Mouse (Mus musculus) pancreas, adult 10 weeks (tissue): Measurements from ENCODE around the gene B4gat1. TPM values are rescaled to one million over a fixed set of nuclear protein-coding genes. Genes with fewer than 3 reads are reported as not detected.

Source experiments
- polyA plus RNA-seq: library from polyadenylated mRNA; stranded (reverse); fragments of 350-450 nt; fragmentation: Illumina TruSeq; extraction: RNeasy Lipid Tissue Mini Kit (QIAGEN cat#74804); gene quantifications from one replicate; pipeline ENCODE4 v1.2.3, GENCODE M21; 2015; ENCODE audit warnings: low read depth, low replicate concordance; ENCODE audit not compliant: insufficient read depth

The B4gat1 gene
- 0.83 TPM for polyA plus RNA-seq

DNA sequence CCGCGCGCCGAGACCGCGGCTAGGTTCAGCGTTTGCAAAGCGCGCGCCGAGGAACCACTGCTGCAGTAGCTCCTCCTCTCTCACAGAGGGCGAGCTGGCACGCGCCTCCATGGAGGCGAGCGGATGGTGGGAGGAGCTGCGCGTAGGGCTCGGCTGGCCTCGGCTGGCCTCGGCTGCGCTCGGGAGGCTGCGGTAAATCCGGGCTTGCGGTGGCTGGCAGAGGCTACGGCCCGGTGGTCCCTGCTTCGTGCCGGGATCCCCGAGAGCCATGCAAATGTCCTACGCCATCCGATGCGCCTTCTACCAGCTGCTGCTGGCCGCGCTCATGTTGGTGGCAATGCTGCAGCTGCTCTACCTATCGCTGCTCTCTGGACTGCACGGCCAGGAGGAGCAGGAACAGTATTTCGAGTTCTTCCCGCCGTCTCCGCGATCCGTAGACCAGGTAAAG is at the start of gene B4gat1, which contains the start of gene AC124502.3:
TSS of gene B4gat1 (plus strand) at position 118 of the 448 bp plus-strand sequence.
TSS of gene AC124502.3 (plus strand) at position 183 of the 448 bp plus-strand sequence.

DNA sequence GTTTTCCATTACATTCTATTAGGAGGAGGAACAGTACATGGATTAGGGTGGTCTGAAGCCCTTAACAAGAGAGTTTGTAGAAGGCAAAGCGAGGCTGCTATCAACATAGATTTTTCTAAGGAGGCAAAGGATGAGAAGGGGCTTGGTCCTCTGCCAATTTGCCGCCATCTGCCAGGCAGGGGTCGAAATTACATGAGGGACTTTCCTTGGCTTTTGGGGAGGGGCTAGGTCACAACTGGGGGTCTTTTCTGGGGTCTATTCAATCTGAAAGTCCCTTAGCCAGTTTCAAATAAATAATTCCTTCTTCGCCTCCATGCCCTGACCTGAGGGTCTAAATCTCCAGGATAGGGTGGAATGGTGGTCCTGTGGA is 48.4 kb upstream of the B4gat1 start, which contains the start of gene Npas4:
TSS of gene Npas4 (minus strand) at position 61 of the 370 bp plus-strand sequence.

DNA sequence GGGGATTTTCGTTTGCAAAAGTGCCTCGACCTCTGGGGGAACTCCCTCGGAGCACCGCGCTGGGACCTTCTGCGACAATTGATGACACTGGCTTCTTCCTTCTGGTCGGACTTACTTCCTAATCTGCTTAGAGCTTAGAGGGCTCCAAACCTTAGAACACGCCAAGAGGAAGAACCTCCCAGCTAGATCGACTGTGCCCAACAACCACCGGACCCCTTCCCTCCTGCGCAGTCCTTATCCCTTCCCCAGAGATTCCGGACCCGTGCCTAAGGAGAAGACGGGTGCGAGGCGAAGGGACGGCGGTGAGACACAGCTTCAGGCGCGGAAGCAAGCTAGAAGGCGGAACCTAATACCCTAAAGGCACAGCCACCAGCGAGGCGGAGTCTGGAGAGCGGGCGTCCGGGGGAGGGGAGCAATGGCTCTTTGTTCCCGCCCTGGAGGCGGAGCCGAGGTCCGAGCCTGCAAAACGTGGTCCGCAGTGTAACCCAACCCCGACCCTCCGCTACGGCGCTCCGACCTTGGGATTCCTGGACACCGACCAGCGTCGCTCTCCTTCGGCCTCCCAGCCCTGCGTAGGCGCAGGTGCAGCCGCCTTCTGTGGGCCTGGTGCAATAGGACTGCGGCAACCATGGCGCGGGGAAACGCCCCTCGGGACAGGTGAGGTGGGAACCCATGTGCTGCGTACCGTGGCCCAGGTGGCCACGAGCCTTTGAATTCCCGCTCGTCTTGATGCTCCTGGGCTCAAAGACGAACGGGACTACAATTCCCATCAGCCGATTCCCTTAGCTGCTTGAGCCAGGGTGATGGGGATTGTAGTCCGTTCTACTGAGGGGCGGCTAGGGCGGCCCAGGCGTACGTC is 14.8 kb upstream of the B4gat1 start, which contains the start of gene Slc29a2:
TSS of gene Slc29a2 (plus strand) at position 240 of the 859 bp plus-strand sequence.

DNA sequence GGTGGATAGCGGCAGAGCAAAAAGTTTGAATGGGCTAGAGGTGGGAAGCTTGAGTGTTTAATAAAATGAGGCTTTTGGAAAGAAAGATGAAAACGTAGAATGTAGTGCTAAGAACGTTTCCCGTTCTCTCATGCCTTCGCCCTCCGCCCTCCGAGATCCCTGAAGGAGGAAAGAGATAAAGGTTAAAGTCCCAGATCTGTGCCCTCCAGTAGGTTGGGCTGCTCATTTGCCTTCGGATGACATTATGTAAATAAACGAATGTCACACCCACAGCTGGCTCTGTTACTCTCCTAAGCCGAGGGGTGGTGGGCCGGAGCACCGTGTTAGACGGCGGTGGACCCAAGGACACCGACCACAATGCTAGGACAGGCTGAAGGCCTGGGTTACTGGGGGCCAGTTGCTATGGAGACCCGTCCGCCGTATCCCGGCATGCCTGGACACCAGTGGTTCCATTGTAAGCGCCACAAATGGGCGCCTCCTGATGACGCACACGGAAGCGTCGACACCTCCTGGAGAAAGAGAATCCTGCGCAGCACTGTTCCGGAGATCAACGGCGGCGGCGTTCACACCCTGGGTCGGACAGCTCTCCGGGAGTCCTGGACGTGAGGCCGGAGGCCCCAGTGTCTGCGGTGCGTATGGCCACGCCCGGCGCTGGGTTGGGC is 2.4 kb downstream of the B4gat1 start, which contains the start of gene Brms1:
TSS of gene Brms1 (plus strand) at position 493 of the 662 bp plus-strand sequence.

DNA sequence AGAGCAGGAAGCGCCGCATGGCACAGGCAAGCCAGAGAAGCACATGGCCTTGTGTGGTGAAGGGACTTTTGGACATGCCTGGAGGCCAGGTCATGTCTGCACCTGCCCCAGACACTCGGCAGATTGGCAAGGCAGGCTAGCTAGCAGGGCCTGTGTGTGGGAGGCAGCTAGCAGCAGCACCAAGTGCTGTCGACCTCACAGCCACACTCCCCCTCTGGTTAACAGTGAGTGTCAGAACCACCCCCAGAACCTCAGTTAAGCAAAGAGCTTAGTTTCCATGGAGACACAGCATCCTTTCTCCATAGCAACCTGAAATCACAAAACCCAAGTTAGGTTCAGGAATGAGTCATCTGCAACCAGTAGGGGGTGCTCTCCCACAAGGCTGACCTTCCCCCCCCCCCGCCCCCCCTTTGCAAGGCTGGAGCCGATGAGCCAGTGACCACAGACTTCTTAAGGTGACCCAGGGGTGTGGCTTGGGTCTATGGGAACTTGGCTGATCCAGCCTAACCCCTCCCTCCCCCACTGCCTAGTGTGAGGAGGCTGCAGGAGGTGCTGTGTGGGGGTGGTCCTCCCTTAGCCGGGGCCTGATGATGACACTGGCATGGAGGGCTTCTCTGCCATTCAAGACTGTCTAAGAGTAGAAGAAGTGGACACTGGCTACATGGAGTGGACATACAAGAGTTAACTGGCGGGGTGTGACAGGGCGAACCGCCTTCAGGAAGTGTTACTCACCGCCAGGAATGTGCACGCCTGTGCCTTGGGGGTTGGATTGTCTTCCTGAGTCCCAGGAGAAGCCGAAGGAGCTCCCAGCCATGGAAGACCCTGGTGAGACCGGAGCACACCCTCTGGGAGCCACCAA is 11.7 kb downstream of the B4gat1 start, which contains the start of gene Rin1:
TSS of gene Rin1 (plus strand) at position 435 of the 859 bp plus-strand sequence.

DNA sequence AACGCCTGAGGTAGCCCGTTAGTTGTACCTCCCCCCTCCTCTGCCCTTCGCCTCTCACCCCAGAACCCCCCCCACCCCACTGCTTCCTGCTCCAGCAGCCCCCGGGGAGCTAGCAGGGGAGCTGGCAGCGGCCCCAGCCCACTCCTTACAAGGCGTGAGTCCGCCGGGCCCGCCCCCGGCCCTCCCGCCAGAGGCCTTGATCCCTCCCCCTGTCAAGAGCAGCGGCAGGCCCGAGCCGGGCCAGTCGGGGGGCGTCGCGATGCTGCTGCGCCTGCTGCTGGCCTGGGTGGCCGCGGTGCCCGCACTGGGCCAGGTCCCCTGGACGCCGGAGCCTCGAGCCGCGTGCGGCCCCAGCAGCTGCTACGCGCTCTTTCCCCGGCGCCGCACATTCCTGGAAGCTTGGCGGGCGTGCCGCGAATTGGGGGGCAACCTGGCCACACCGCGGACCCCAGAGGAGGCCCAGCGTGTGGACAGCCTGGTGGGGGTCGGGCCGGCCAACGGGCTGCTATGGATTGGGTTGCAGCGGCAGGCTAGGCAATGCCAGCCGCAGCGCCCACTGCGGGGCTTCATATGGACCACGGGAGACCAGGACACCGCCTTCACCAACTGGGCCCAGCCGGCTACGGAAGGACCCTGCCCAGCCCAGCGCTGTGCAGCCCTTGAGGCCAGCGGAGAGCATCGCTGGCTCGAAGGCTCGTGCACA is 29.4 kb downstream of the B4gat1 start, which contains the start of gene Cd248:
TSS of gene Cd248 (plus strand) at position 212 of the 703 bp plus-strand sequence.

DNA sequence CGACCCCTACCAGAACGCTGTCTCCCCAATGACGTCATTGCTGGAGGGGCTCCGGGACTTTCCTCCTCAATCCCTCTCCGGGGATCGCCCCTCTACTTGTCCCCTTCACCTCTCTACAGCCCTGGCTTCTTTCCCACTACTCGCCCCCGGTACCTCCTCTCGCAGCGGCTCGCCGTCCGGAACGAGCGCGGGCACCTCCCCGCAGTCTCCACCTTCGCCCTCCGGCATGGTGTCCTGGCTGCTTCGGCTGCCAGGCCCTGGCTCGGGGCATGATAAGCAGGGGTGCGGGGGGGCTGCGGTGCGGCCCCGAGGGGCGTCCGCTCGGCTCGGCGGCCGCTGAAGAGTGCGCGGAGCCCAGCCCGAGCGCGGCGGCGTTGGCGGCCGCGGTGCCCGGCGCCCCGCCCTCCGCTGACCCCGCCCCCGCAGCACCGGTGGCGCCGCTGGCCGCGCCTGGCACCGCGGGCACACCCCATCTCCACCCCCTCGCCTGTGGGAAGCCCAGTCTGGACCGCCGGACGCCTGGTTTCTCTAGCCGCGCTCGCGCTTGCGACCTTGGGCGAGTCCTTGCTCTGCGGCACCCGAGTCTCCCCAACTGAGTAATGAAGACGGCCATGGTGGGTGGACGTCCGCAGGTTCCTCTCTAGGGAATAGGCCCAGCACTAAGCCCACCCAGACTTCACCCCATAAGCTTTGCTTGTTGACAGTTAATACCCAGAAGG is 46.7 kb downstream of the B4gat1 start, which contains the start of gene Tmem151a:
TSS of gene Tmem151a (minus strand) at position 387 of the 719 bp plus-strand sequence.

DNA sequence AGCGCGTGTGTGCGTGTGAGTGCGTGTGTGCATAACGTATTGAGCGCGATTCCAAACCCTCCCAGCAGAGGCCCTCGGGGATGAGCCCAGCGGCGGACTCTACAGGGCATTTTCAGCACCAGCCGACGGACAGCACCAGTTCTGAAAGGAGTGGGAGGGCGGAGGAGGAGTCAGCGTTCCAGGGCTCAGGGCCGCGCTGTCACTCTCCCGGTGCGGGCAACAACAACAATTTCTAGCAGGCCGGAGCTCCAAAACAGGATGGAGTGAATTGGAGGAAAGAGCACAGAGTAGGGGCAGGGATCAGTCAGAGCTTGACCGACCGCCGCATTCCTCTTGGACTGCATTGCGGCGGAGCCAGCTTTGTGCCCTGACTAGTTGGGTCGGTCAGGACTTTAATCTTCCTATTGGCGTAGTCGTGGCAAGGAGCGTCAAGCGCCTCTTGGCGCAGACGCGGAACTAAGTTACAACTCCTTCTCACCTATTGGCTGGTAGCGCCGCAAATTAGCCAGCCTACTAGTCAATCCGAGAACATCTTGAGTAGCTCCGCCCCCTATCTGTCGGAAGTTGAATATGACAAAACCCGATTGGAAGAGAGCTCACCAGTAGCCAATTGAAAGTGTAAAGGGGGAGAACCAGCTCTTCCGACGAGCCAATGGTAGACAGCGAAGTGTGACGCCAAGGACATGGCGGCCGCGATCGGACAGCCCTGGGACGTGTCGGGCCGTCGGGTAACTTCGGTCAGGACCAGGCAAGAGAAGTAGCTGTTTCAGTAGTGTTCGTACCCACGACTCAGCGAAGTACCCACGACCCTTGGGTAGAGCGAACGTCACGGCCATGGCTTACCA is 49.5 kb downstream of the B4gat1 start, which contains the start of gene Yif1a:
TSS of gene Yif1a (plus strand) at position 655 of the 845 bp plus-strand sequence.

Other genes starting within 250 kb of the B4gat1 start
- gene Rbm4, start 244.9 kb upstream of the B4gat1 start, polyA plus RNA-seq, result 7.2 TPM
- gene Gm21992, start 227.2 kb upstream of the B4gat1 start, polyA plus RNA-seq, result 13.6 TPM
- gene Rbm14, start 227.2 kb upstream of the B4gat1 start, polyA plus RNA-seq, result 5.8 TPM
- gene Ccs, start 199.5 kb upstream of the B4gat1 start, polyA plus RNA-seq, result 30.0 TPM
- gene Ccdc87, start 199.5 kb upstream of the B4gat1 start, polyA plus RNA-seq, result not detected
- gene Ctsf, start 183.7 kb upstream of the B4gat1 start, polyA plus RNA-seq, result 21.8 TPM
- not detected for gene Actn3, start 160.9 kb upstream of the B4gat1 start, polyA plus RNA-seq
- 1.8 TPM for gene Zdhhc24, start 160.2 kb upstream of the B4gat1 start, polyA plus RNA-seq
- 1.2 TPM for gene Bbs1, start 132.2 kb upstream of the B4gat1 start, polyA plus RNA-seq
- 16.6 TPM for gene Dpp3, start 110.5 kb upstream of the B4gat1 start, polyA plus RNA-seq
- 0.83 TPM for gene Peli3, start 95.7 kb upstream of the B4gat1 start, polyA plus RNA-seq
- 13.0 TPM for gene Mrpl11, start 76.7 kb upstream of the B4gat1 start, polyA plus RNA-seq
- gene Npas4, start 48.5 kb upstream of the B4gat1 start, polyA plus RNA-seq, result 0.54 TPM
- gene Slc29a2, start 15.0 kb upstream of the B4gat1 start, polyA plus RNA-seq, result 1.0 TPM
- gene AC124502.3, start 65 bp downstream of the B4gat1 start, polyA plus RNA-seq, result 3.4 TPM
- 5.6 TPM for gene Brms1, start 2.5 kb downstream of the B4gat1 start, polyA plus RNA-seq
- 2.4 TPM for gene Rin1, start 11.7 kb downstream of the B4gat1 start, polyA plus RNA-seq
- 15.5 TPM for gene Cd248, start 29.3 kb downstream of the B4gat1 start, polyA plus RNA-seq
- 3.4 TPM for gene Tmem151a, start 46.7 kb downstream of the B4gat1 start, polyA plus RNA-seq
- gene Yif1a, start 49.7 kb downstream of the B4gat1 start, polyA plus RNA-seq, result 17.2 TPM
- gene Cnih2, start 59.7 kb downstream of the B4gat1 start, polyA plus RNA-seq, result 0.92 TPM
- gene Rab1b, start 68.2 kb downstream of the B4gat1 start, polyA plus RNA-seq, result 28.5 TPM
- 5.4 TPM for gene Klc2, start 79.7 kb downstream of the B4gat1 start, polyA plus RNA-seq
- gene Pacs1, start 234.3 kb downstream of the B4gat1 start, polyA plus RNA-seq, result 3.9 TPM